Mouse (Mus musculus) olfactory bulb, adult 2 months (tissue): ENCODE measurements around the gene Slc5a4b.

Experiments used
- CTCF ChIP-seq: fragments of 200-500 bp; IDR thresholded peaks from 2 replicates; pipeline ENCODE4 v1.5.1; 2012; ENCODE audit warnings: low read depth, mild to moderate bottlenecking, low read length, moderate library complexity; ENCODE audit not compliant: insufficient read depth
- POLR2A ChIP-seq: fragments of 200-500 bp; IDR thresholded peaks from 2 replicates; pipeline ENCODE4 v1.6.1; 2012; ENCODE audit warnings: mild to moderate bottlenecking, low read depth, low read length, moderate library complexity; ENCODE audit not compliant: insufficient read depth

DNA sequence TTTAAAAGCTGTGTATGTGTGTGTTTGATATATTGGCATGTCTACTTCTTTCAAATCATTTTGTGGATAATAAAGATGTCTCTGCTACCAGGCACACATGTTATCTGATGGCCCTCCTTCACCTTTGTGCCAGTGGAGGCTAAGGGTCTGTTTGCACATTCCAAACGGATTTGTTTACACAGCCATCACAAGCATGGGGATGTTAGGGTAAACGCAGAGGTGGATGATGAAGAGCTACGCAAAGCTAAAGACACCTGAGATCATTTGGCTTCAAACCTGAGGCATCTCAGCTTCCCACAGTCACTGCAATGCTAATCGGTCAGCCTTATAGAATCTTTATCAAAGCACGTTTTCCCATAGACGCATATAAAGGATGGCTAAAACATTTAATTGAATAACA is 61.8 kb downstream of the Slc5a4b start:
- TF ChIP-seq CTCF = no peak
- no peak for TF ChIP-seq POLR2A
